Mouse (Mus musculus): Measurements from ENCODE around the gene Rtel1. TPM values are rescaled to one million over a fixed set of nuclear protein-coding genes. Genes with fewer than 3 reads are reported as not detected.

The Rtel1 gene
- polyA plus RNA-seq (2012; ENCODE audit: low replicate concordance) = 9.3 and 28.8 TPM in 2 replicates

GRCm38 (mm10) chr2:181319248-181320102, at the start of gene Rtel1:
Gene Rtel1 (plus strand): TSS chr2:181319739.

GRCm38 (mm10) chr2:181287958-181288350, 31.6 kb upstream of the Rtel1 start, which contains the start of gene Gmeb2:
Gene Gmeb2 (minus strand): TSS chr2:181288035.

GRCm38 (mm10) chr2:181314080-181314810, 5.3 kb upstream of the Rtel1 start, which contains the start of gene Stmn3:
Gene Stmn3 (minus strand): TSS chr2:181314500.

GRCm38 (mm10) chr2:181364860-181365596, 45.5 kb downstream of the Rtel1 start, which contains the start of the genes Zgpat and Arfrp1:
Gene Zgpat (plus strand): TSS chr2:181364928.
Gene Arfrp1 (minus strand): TSS chr2:181365404.

GRCm38 (mm10) chr2:181379778-181380177, 60.2 kb downstream of the Rtel1 start, which contains the start of gene Lime1:
Gene Lime1 (plus strand): TSS chr2:181380078.

Other genes starting within 250 kb of the Rtel1 start
- not detected in 2 replicates for gene Kcnq2, start 184.4 kb upstream of the Rtel1 start, polyA plus RNA-seq (2012; ENCODE audit: low replicate concordance)
- gene Eef1a2, start 162.7 kb upstream of the Rtel1 start, polyA plus RNA-seq (2012; ENCODE audit: low replicate concordance) = not detected in 2 replicates
- 250 and 398 TPM in 2 replicates for gene Ppdpf, start 132.5 kb upstream of the Rtel1 start, polyA plus RNA-seq (2012; ENCODE audit: low replicate concordance)
- not detected in 2 replicates for gene Ptk6, start 117.0 kb upstream of the Rtel1 start, polyA plus RNA-seq (2012; ENCODE audit: low replicate concordance)
- 0.22 TPM in 1 of 2 replicates, not detected in the other for gene Srms, start 106.6 kb upstream of the Rtel1 start, polyA plus RNA-seq (2012; ENCODE audit: low replicate concordance)
- not detected in 2 replicates for gene Fndc11, start 99.7 kb upstream of the Rtel1 start, polyA plus RNA-seq (2012; ENCODE audit: low replicate concordance)
- 22.3 and 46.5 TPM in 2 replicates for gene Helz2, start 77.7 kb upstream of the Rtel1 start, polyA plus RNA-seq (2012; ENCODE audit: low replicate concordance)
- gene Gmeb2, start 31.7 kb upstream of the Rtel1 start, polyA plus RNA-seq (2012; ENCODE audit: low replicate concordance) = 13.5 and 32.3 TPM in 2 replicates
- gene Stmn3, start 5.2 kb upstream of the Rtel1 start, polyA plus RNA-seq (2012; ENCODE audit: low replicate concordance) = not detected in 2 replicates
- 21.1 and 22.1 TPM in 2 replicates for gene Zgpat, start 45.2 kb downstream of the Rtel1 start, polyA plus RNA-seq (2012; ENCODE audit: low replicate concordance)
- gene Arfrp1, start 45.7 kb downstream of the Rtel1 start, polyA plus RNA-seq (2012; ENCODE audit: low replicate concordance) = 9.7 and 13.9 TPM in 2 replicates
- 46.2 and 128 TPM in 2 replicates for gene Lime1, start 60.3 kb downstream of the Rtel1 start, polyA plus RNA-seq (2012; ENCODE audit: low replicate concordance)
- 5.7 and 8.6 TPM in 2 replicates for gene Zbtb46, start 139.7 kb downstream of the Rtel1 start, polyA plus RNA-seq (2012; ENCODE audit: low replicate concordance)
- gene Abhd16b, start 173.5 kb downstream of the Rtel1 start, polyA plus RNA-seq (2012; ENCODE audit: low replicate concordance) = 0.13 TPM in 1 of 2 replicates, not detected in the other
- gene Tpd52l2, start 177.4 kb downstream of the Rtel1 start, polyA plus RNA-seq (2012; ENCODE audit: low replicate concordance) = 4.8 and 42.6 TPM in 2 replicates
- gene Dnajc5, start 200.7 kb downstream of the Rtel1 start, polyA plus RNA-seq (2012; ENCODE audit: low replicate concordance) = 35.7 and 46.0 TPM in 2 replicates